Mouse (Mus musculus) lung, adult 2 months (tissue): ENCODE measurements at regions not wholly inside any gene's neighbourhood (a gene's known extent, or its start where the extent isn't known, plus 50 kb on each side); places are given as distances from the start of the nearest gene placed in this dataset.

Source experiments
- CTCF ChIP-seq: fragments of 200-500 bp; IDR thresholded peaks from 2 replicates; pipeline ENCODE4 v1.5.1; 2011; ENCODE audit warnings: mild to moderate bottlenecking, low read length, control low read depth; ENCODE audit not compliant: insufficient read depth
- POLR2A ChIP-seq: fragments of 200-500 bp; IDR thresholded peaks from 2 replicates; pipeline ENCODE4 v1.6.1; 2011; ENCODE audit warnings: low read depth, mild to moderate bottlenecking, control low read depth, low read length, borderline replicate concordance; ENCODE audit errors: extremely low read depth

- TF ChIP-seq CTCF = no peak
- no peak for TF ChIP-seq POLR2A
These were observed 289.9 kb downstream of the Zfp326 start for GRCm38 (mm10) chr5:106166266-106166665.
